Mouse (Mus musculus) liver, embryonic 18 days (tissue): Measurements from ENCODE around the gene Vezt. TPM values are rescaled to one million over a fixed set of nuclear protein-coding genes. Genes with fewer than 3 reads are reported as not detected.

Experiments
- polyA plus RNA-seq: library from polyadenylated mRNA; depleted of rRNA; stranded (reverse); fragments of >200 nt; gene quantifications from 2 replicates; pipeline ENCODE4 v1.2.3, GENCODE M21; 2012; rRNA removed

Vezt gene
- 6.0 and 6.5 TPM in 2 replicates for polyA plus RNA-seq

DNA sequence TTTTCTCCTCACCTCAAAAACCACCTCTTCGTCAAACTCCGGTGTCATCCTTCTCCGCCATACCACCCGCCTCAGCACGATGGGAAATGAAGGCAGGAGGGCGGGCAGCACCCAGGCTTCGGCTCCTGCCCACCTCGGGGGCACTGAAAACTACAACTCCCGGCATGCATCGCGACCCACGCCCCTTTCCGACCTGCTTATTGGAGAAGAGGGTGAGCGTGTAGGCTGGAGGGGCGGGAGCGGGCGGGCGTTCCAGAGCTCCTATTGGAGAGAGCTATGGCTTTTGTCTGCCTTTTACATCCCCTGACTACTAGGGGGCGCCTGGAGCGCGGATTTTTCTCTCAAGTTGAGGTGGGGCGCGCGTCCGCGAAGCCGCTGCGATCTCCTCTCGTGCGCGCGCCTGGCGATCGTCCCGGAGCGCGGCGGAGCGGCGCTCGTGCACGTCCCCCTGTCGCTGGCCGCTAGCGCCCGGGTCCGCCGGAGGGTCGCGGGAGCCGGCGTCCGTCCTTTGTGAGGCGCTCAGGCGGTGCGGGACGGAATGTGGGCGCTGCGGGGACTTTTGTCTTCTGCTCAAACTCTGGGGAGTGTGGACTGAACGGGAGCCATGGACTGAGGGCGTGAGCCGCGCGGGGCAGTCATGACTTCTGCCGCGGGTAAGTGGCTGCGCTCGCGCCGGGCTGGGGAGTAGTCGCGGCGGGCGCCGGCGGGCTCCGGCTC is at the start of gene Vezt, which contains the start of gene Fgd6:
Gene Vezt, minus strand, starts transcription at position 160 of the 717 bp plus-strand sequence.
Gene Fgd6, plus strand, starts transcription at position 344 of the 717 bp plus-strand sequence.

GRCm38 (mm10) chr10:93897043-93897646 is 138.5 kb downstream of the Vezt start, which contains the start of gene Metap2:
Gene Metap2, minus strand, starts transcription at chr10:93897093.

Other genes with a start within 250 kb of the Vezt start
- gene Usp44, start 204.3 kb downstream of the Vezt start, polyA plus RNA-seq: 0.37 and 0.38 TPM in 2 replicates
- gene Metap2, start 138.7 kb downstream of the Vezt start, polyA plus RNA-seq: 118 and 120 TPM in 2 replicates
- gene Fgd6, start 184 bp upstream of the Vezt start, polyA plus RNA-seq: 3.0 and 3.2 TPM in 2 replicates
- 5.1 and 6.1 TPM in 2 replicates for gene Nr2c1, start 112.2 kb upstream of the Vezt start, polyA plus RNA-seq
- 94.0 and 109 TPM in 2 replicates for gene Ndufa12, start 162.9 kb upstream of the Vezt start, polyA plus RNA-seq